Mouse (Mus musculus): Measurements from ENCODE around the gene Nktr.

DNA sequence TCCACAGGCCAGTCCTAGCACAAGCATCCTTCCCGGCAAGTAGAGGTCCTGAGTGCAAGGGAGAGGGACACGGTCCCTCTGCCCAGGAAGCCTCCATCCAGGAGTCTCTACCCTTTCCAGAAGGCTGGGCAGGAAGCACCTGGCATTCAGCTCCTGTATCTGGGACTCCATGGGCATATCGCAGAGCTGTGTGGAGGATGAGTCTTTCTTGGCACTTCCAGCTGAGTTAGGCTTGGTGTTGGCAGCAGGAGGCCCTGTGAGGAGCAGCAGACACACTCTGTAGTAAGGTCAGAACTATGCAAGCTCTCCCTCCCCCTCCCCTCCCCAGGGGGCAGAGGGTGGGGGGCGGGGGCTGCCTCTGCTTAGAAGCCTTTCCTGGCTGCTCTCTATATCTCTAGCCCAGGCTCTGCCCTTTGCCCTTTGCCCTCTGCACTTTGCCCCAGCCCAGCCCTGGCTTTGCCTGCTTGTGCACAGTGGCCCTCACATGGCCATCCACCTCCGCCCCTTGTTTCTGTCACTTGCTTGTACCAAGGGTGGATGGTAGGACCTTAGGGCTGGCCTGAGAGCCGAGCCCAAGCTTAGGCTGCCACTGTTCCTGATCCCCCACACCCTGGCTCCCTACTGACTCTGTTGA is 80.0 kb downstream of the Nktr start:
- TF ChIP-seq CTCF (IDR thresholded peaks at IDR 0.05), result no peak
- TF ChIP-seq EP300 (IDR thresholded peaks at IDR 0.05), result no peak
